Mouse (Mus musculus): ENCODE results near the gene Kat5.

DNA sequence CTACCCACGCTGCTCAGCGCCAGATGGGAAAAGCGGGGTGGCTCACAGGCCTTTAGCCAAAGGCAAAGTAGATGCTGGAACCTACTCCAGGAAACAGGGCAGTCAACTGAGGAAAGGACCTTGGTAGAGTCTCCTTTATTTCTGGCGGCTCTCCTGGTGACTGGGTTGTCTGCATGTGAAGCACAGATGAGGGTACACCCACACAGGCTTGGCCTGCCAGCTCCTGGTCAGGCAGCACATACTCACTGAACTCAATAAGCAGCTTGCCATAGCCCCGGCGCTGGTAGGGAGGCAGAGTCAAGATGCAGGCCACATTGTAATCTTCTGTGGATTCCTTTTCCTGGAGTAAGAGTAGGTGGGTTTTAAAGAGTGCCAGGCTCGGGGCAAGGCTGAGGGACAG is 4.9 kb downstream of the Kat5 start:
- TF ChIP-seq CTCF (IDR thresholded peaks at IDR 0.05; ENCODE audit: borderline replicate concordance, insufficient read depth, low read depth, low read length) (no peak), POLR2A (IDR thresholded peaks at IDR 0.05; ENCODE audit: borderline replicate concordance, insufficient read depth, low read length) (no peak)
